Mouse (Mus musculus) 3134 (cell line): ENCODE results near the gene Olfr406.

ENCODE experiments used
- DNase-seq: peaks from one replicate; pipeline ENCODE4 v3.0.0-alpha.2; 2011; ENCODE audit warnings: low spot score; ENCODE audit not compliant: insufficient read length; ENCODE audit errors: extremely low read depth

The Olfr406 gene

DNA sequence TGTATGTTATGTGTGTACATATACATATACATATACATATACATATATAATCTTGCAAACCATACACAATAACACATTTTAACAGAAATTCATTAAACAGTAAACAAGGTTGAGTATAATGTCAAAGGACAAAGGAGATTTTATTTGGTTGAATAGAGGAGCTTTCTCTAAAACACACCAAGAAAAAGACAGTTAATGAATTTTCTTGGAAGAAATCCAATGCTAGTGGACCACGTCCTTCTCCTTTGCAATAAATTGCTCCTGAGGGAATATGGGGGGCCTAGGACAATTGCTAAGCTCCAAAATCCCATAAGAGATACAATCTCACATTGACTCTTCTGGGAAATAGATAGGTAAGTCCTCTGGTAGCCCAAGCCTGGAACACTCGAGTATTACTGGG lies at the start of gene Olfr406:
Olfr406 (plus strand) TSS at position 301 of the 400 bp plus-strand sequence.
- DNase-seq = no peak

GRCm38 (mm10) chr11:74211279-74211678 lies 48.3 kb upstream of the Olfr406 start, which contains the start of gene Olfr43:
Gene Olfr43 (minus strand): TSS chr11:74211379.
- no peak for DNase-seq

GRCm38 (mm10) chr11:74241201-74241600 lies 18.4 kb upstream of the Olfr406 start:
- no peak for DNase-seq

- no peak for DNase-seq
These were observed 23.8 kb downstream of the Olfr406 start, which contains the start of gene Olfr59 for GRCm38 (mm10) chr11:74283436-74283835. Gene Olfr59 (plus strand): TSS chr11:74283736.

DNA sequence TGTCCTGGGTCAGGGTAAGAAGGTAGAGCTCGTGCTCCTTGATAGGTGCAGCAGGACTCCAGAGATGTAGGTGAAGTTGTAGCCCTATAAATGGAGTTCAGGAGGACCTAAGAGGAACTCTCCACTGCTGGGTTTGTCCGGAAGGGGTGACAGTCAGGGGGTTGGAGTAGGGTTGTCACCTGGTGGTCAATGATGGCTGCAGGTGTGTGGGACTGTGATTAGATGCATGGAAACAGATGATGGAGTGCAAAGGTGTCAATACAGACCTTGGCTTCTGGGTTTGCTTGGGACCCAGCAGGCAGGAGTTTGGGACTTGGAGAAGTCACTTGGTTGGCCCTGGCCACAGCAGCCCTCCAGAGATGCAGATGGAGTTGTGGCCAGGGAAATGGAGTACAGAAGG lies 27.6 kb downstream of the Olfr406 start:
- DNase-seq = no peak
